Mouse (Mus musculus): ENCODE measurements at regions not wholly inside any gene's neighbourhood (a gene's known extent, or its start where the extent isn't known, plus 50 kb on each side); places are given as distances from the start of the nearest gene placed in this dataset.

GRCm38 (mm10) chr19:33056372-33056791, 299.1 kb downstream of the Pten start:
- Histone ChIP-seq H3K27me3 (ENCODE audit: control insufficient read depth, insufficient read depth, low read length) (no peaks in the 10 kb centered on the region), H3K4me1 (ENCODE audit: control insufficient read depth, insufficient read depth, low read length) (no peaks in the 10 kb centered on the region), H3K9me3 (ENCODE audit: control insufficient read depth, low read length) (no peaks in the 10 kb centered on the region), H3K36me3 (ENCODE audit: control insufficient read depth, insufficient read depth, low read length) (no peaks in the 10 kb centered on the region), H3K4me2 (ENCODE audit: low read depth, severe bottlenecking) (no peak overlapping the region), H3K27ac (replicated peaks; ENCODE audit: low read depth, low read length) (no peak overlapping the region), H3K4me3 (ENCODE audit: low read depth, low read length) (no peak overlapping the region), H3K9ac (ENCODE audit: low read length) (no peak overlapping the region)
- ATAC-seq (ENCODE audit: insufficient number of reproducible peaks, low FRiP score, low TSS enrichment, low read depth) (no peak), DNase-seq (ENCODE audit: low spot score) (no peak)
- WGBS = 69% methylated on average over 10 of the region's 10 CpGs

GRCm38 (mm10) chr19:33061006-33061405, 303.7 kb downstream of the Pten start:
- Histone ChIP-seq H3K27me3 (ENCODE audit: control insufficient read depth, insufficient read depth, low read length) (no peaks in the 10 kb centered on the region), H3K4me3 (ENCODE audit: low read depth, low read length) (no peak overlapping the region), H3K27ac (replicated peaks; ENCODE audit: low read depth, low read length) (no peak overlapping the region), H3K9ac (ENCODE audit: low read length) (no peak overlapping the region), H3K4me1 (ENCODE audit: control insufficient read depth, insufficient read depth, low read length) (0 out of 2 replicates have a peak, but pooled peaks cover 4% of the 10 kb centered on the region), H3K9me3 (ENCODE audit: control insufficient read depth, low read length) (no peaks in the 10 kb centered on the region), H3K4me2 (ENCODE audit: low read depth, severe bottlenecking) (no peak overlapping the region), H3K36me3 (ENCODE audit: control insufficient read depth, insufficient read depth, low read length) (no peaks in the 10 kb centered on the region)
- DNase-seq (ENCODE audit: low spot score) (no peak), ATAC-seq (ENCODE audit: insufficient number of reproducible peaks, low FRiP score, low TSS enrichment, low read depth) (no peak)

DNA sequence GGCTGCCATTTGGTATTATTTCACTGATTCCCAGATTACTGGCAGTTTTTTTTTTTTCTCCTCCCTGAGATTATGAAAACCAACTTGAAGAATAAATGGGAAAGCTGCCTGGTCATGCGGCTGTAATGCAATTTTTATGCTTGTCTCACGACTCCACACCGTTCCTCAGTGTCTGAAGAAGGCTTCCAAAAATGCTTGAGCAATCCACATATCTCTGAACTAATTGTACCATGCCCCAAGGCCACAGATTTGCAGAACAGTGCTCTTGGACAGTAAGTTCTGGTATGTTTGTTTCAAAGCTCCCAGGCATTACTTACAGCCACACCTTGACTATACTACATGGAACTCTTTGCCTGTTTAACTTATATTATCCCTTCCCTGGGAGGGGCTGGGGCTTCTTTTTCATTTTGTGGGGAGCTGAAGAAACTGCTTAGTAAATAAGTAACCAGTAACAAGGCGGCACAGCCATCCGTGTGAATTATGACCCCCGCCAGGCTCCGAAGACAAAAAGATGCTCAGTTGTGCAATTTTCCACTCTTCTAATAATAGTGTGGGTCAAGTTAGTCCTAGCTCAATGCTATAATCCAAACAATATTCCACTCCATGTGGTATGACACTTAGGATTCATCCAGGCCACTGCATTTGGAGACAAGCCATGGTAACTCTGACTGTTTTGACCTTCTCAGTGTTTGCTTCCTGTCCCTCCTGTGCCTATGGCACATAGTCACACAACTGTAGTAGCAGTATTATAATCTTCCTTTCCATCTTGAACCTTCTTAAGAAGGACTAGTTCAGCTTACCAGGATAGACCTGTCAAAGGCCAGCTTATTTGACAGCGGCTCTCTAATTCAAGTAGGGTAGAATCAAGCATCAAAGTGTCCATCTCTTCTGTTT, 305.1 kb downstream of the Pten start:
- DNase-seq (ENCODE audit: low spot score) (no peak), ATAC-seq (ENCODE audit: insufficient number of reproducible peaks, low FRiP score, low TSS enrichment, low read depth) (no peak)
- H3K27me3 ChIP-seq (ENCODE audit: control insufficient read depth, insufficient read depth, low read length) = no peaks in the 10 kb centered on the region
- H3K4me3 ChIP-seq (ENCODE audit: low read depth, low read length) = no peak overlapping the region
- 93% methylated on average over 8 of the region's 8 CpGs for WGBS
- H3K4me2 ChIP-seq (ENCODE audit: low read depth, severe bottlenecking) = no peak overlapping the region
- H3K36me3 ChIP-seq (ENCODE audit: control insufficient read depth, insufficient read depth, low read length) = no peaks in the 10 kb centered on the region
- H3K4me1 ChIP-seq (ENCODE audit: control insufficient read depth, insufficient read depth, low read length) = 0 out of 2 replicates have a peak, but pooled peaks cover 4% of the 10 kb centered on the region
- no peak overlapping the region for H3K27ac ChIP-seq (replicated peaks; ENCODE audit: low read depth, low read length)
- no peaks in the 10 kb centered on the region for H3K9me3 ChIP-seq (ENCODE audit: control insufficient read depth, low read length)
- H3K9ac ChIP-seq (ENCODE audit: low read length) = no peak overlapping the region

DNA sequence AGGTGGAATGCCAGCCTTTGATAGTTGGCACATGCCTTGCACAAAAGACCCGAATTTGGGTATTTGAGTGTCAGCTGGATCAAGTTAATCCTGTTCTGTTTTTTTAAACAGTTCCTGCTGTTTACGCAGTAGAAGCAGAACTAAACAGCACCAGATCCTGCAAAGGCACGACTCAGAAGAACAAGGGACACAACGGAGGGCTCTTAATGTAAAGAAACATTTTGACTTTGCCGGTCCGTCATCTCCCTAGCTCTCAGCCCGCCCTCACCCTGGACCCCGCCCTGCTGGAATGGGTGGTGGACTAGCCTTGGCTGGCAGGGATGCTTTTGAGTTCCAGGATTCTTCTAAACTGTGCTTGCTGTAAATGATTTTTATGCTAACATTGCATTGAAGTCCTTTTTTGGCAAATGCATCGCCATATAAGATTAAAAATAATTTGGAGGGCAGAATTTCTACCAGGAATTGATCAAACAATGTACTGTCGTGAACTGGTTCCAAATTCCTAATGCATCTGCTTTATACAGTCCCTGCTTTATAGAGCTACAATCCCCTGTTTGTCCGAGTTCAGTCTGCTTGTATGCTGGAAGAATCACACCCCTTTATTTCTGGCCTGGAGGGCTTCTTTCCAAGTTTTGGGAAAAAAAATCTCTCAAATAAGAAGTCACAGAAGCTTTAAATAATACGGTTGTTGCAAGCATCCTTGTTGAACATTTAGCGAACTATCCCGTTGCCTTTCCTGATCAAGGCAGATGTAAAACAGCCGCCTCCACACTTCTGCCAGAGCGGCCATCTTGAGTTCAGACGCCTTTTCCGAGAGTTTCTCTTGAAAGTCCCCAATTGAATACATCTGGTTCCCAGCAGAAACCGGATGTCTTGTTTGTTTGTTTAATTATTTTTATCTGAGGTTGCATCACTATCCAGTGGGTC, 308.2 kb downstream of the Pten start:
- ATAC-seq (ENCODE audit: insufficient number of reproducible peaks, low FRiP score, low TSS enrichment, low read depth) (no peak), DNase-seq (ENCODE audit: low spot score) (no peak)
- no peak overlapping the region for H3K4me3 ChIP-seq (ENCODE audit: low read depth, low read length)
- H3K4me2 ChIP-seq (ENCODE audit: low read depth, severe bottlenecking) = no peak overlapping the region
- no peak overlapping the region for H3K27ac ChIP-seq (replicated peaks; ENCODE audit: low read depth, low read length)
- no peaks in the 10 kb centered on the region for H3K27me3 ChIP-seq (ENCODE audit: control insufficient read depth, insufficient read depth, low read length)
- WGBS = 69% methylated on average over 19 of the region's 19 CpGs
- no peaks in the 10 kb centered on the region for H3K36me3 ChIP-seq (ENCODE audit: control insufficient read depth, insufficient read depth, low read length)
- no peak overlapping the region for H3K9ac ChIP-seq (ENCODE audit: low read length)
- H3K4me1 ChIP-seq (ENCODE audit: control insufficient read depth, insufficient read depth, low read length) = 0 out of 2 replicates have a peak, but pooled peaks cover 4% of the 10 kb centered on the region
- H3K9me3 ChIP-seq (ENCODE audit: control insufficient read depth, low read length) = no peaks in the 10 kb centered on the region

GRCm38 (mm10) chr19:33068351-33068955, 311.2 kb downstream of the Pten start:
- no peaks in the 10 kb centered on the region for H3K27me3 ChIP-seq (ENCODE audit: control insufficient read depth, insufficient read depth, low read length)
- H3K4me1 ChIP-seq (ENCODE audit: control insufficient read depth, insufficient read depth, low read length) = 0 out of 2 replicates have a peak, but pooled peaks cover 4% of the 10 kb centered on the region
- no peaks in the 10 kb centered on the region for H3K9me3 ChIP-seq (ENCODE audit: control insufficient read depth, low read length)
- H3K36me3 ChIP-seq (ENCODE audit: control insufficient read depth, insufficient read depth, low read length) = no peaks in the 10 kb centered on the region
- peak; percentile 62; the same call in 1 of the 2 replicates for ATAC-seq (ENCODE audit: insufficient number of reproducible peaks, low FRiP score, low TSS enrichment, low read depth)
- no peak overlapping the region for H3K9ac ChIP-seq (ENCODE audit: low read length)
- no peak overlapping the region for H3K4me3 ChIP-seq (ENCODE audit: low read depth, low read length)
- peak; percentile 39 for DNase-seq (ENCODE audit: low spot score)
- no peak overlapping the region for H3K27ac ChIP-seq (replicated peaks; ENCODE audit: low read depth, low read length)
- 60% methylated on average over 11 of the region's 11 CpGs for WGBS
- no peak overlapping the region for H3K4me2 ChIP-seq (ENCODE audit: low read depth, severe bottlenecking)

DNA sequence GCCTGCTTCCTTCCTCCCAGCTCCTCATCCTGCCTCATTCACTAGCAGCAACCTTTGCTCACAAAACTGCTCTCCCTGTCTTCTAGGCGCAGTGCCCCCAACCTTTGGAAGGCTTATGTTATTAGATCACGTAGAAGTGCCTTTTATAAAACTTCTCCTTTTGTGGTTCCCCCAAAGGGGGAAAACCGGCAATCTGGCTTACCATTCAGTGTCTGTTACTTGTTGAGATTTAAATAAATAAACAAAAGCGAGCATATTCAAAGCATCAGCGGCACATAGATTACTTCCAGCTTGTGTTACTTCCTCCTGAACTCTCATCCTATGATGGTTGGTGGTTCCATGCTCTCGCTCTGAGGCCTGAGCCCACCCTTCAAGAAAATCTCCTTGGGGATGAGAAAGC, 312.5 kb downstream of the Pten start:
- Histone ChIP-seq H3K27me3 (ENCODE audit: control insufficient read depth, insufficient read depth, low read length) (no peaks in the 10 kb centered on the region), H3K4me1 (ENCODE audit: control insufficient read depth, insufficient read depth, low read length) (0 out of 2 replicates have a peak, but pooled peaks cover 4% of the 10 kb centered on the region), H3K4me3 (ENCODE audit: low read depth, low read length) (no peak overlapping the region), H3K9me3 (ENCODE audit: control insufficient read depth, low read length) (no peaks in the 10 kb centered on the region), H3K27ac (replicated peaks; ENCODE audit: low read depth, low read length) (no peak overlapping the region), H3K36me3 (ENCODE audit: control insufficient read depth, insufficient read depth, low read length) (no peaks in the 10 kb centered on the region), H3K9ac (ENCODE audit: low read length) (no peak overlapping the region), H3K4me2 (ENCODE audit: low read depth, severe bottlenecking) (no peak overlapping the region)
- no peak for DNase-seq (ENCODE audit: low spot score)
- WGBS = 74% methylated on average over 6 of the region's 6 CpGs
- ATAC-seq (ENCODE audit: insufficient number of reproducible peaks, low FRiP score, low TSS enrichment, low read depth) = no peak

GRCm38 (mm10) chr19:33072299-33072698, 315.0 kb downstream of the Pten start:
- ATAC-seq (ENCODE audit: insufficient number of reproducible peaks, low FRiP score, low TSS enrichment, low read depth) (no peak), DNase-seq (ENCODE audit: low spot score) (no peak)
- no peaks in the 10 kb centered on the region for H3K27me3 ChIP-seq (ENCODE audit: control insufficient read depth, insufficient read depth, low read length)
- WGBS = 86% methylated on average over 2 of the region's 2 CpGs
- H3K4me2 ChIP-seq (ENCODE audit: low read depth, severe bottlenecking) = no peak overlapping the region
- no peak overlapping the region for H3K9ac ChIP-seq (ENCODE audit: low read length)
- H3K9me3 ChIP-seq (ENCODE audit: control insufficient read depth, low read length) = no peaks in the 10 kb centered on the region
- no peak overlapping the region for H3K27ac ChIP-seq (replicated peaks; ENCODE audit: low read depth, low read length)
- H3K4me3 ChIP-seq (ENCODE audit: low read depth, low read length) = no peak overlapping the region
- no peaks in the 10 kb centered on the region for H3K4me1 ChIP-seq (ENCODE audit: control insufficient read depth, insufficient read depth, low read length)
- no peaks in the 10 kb centered on the region for H3K36me3 ChIP-seq (ENCODE audit: control insufficient read depth, insufficient read depth, low read length)

DNA sequence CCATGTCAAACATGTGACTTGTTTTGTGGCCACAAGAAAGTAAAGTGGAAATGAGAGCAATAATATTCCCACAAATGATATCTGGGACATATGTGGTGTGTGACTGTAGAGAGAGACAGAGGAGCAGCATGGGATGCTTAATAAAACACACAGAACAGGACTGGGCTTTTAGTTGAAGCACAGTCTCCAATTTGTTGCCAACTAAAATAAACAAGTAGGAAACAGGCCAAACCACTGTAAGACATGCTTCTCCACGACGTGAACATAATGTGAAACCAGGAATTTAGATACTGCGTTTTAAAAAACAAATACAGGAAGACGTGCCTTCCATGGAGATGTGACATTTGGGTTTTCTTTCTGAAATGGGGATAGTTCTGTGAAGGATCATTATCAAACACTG, 317.2 kb downstream of the Rnls start:
- WGBS = 83% methylated on average over 4 of the region's 4 CpGs
- H3K9ac ChIP-seq (ENCODE audit: low read length) = no peak overlapping the region
- no peaks in the 10 kb centered on the region for H3K4me1 ChIP-seq (ENCODE audit: control insufficient read depth, insufficient read depth, low read length)
- no peak overlapping the region for H3K27ac ChIP-seq (replicated peaks; ENCODE audit: low read depth, low read length)
- no peak for DNase-seq (ENCODE audit: low spot score)
- no peak overlapping the region for H3K4me2 ChIP-seq (ENCODE audit: low read depth, severe bottlenecking)
- H3K27me3 ChIP-seq (ENCODE audit: control insufficient read depth, insufficient read depth, low read length) = no peaks in the 10 kb centered on the region
- no peak for ATAC-seq (ENCODE audit: insufficient number of reproducible peaks, low FRiP score, low TSS enrichment, low read depth)
- H3K9me3 ChIP-seq (ENCODE audit: control insufficient read depth, low read length) = no peaks in the 10 kb centered on the region
- no peaks in the 10 kb centered on the region for H3K36me3 ChIP-seq (ENCODE audit: control insufficient read depth, insufficient read depth, low read length)
- no peak overlapping the region for H3K4me3 ChIP-seq (ENCODE audit: low read depth, low read length)
